Mouse (Mus musculus): ENCODE measurements around the gene Vmn2r75. TPM values are rescaled to one million over a fixed set of nuclear protein-coding genes. Genes with fewer than 3 reads are reported as not detected.

Vmn2r75 gene
- polyA plus RNA-seq (2014; fragmentation: Illumina TruSeq; extraction: RNeasy Lipid Tissue Mini Kit (QIAGEN cat#74804); ENCODE audit: low replicate concordance), result not detected

GRCm38 (mm10) chr7:86171678-86172077, at the start of gene Vmn2r75:
Vmn2r75 (minus strand) TSS chr7:86171778.

Other genes with a start within 250 kb of the Vmn2r75 start
- gene Vmn2r74, start 210.1 kb downstream of the Vmn2r75 start, polyA plus RNA-seq (2014; fragmentation: Illumina TruSeq; extraction: RNeasy Lipid Tissue Mini Kit (QIAGEN cat#74804); ENCODE audit: low replicate concordance), result not detected
- gene Vmn2r76, start 74.5 kb upstream of the Vmn2r75 start, polyA plus RNA-seq (2014; fragmentation: Illumina TruSeq; extraction: RNeasy Lipid Tissue Mini Kit (QIAGEN cat#74804); ENCODE audit: low replicate concordance), result not detected
- not detected for gene Olfr310, start 105.4 kb upstream of the Vmn2r75 start, polyA plus RNA-seq (2014; fragmentation: Illumina TruSeq; extraction: RNeasy Lipid Tissue Mini Kit (QIAGEN cat#74804); ENCODE audit: low replicate concordance)
- not detected for gene Olfr309, start 141.9 kb upstream of the Vmn2r75 start, polyA plus RNA-seq (2014; fragmentation: Illumina TruSeq; extraction: RNeasy Lipid Tissue Mini Kit (QIAGEN cat#74804); ENCODE audit: low replicate concordance)
- gene Olfr308, start 153.9 kb upstream of the Vmn2r75 start, polyA plus RNA-seq (2014; fragmentation: Illumina TruSeq; extraction: RNeasy Lipid Tissue Mini Kit (QIAGEN cat#74804); ENCODE audit: low replicate concordance), result not detected
- not detected for gene Olfr307, start 165.8 kb upstream of the Vmn2r75 start, polyA plus RNA-seq (2014; fragmentation: Illumina TruSeq; extraction: RNeasy Lipid Tissue Mini Kit (QIAGEN cat#74804); ENCODE audit: low replicate concordance)
- gene Olfr305, start 195.2 kb upstream of the Vmn2r75 start, polyA plus RNA-seq (2014; fragmentation: Illumina TruSeq; extraction: RNeasy Lipid Tissue Mini Kit (QIAGEN cat#74804); ENCODE audit: low replicate concordance), result not detected
- not detected for gene Olfr304, start 214.9 kb upstream of the Vmn2r75 start, polyA plus RNA-seq (2014; fragmentation: Illumina TruSeq; extraction: RNeasy Lipid Tissue Mini Kit (QIAGEN cat#74804); ENCODE audit: low replicate concordance)
- gene Olfr303, start 226.0 kb upstream of the Vmn2r75 start, polyA plus RNA-seq (2014; fragmentation: Illumina TruSeq; extraction: RNeasy Lipid Tissue Mini Kit (QIAGEN cat#74804); ENCODE audit: low replicate concordance), result not detected
- gene Olfr301, start 232.1 kb upstream of the Vmn2r75 start, polyA plus RNA-seq (2014; fragmentation: Illumina TruSeq; extraction: RNeasy Lipid Tissue Mini Kit (QIAGEN cat#74804); ENCODE audit: low replicate concordance), result not detected